Mouse (Mus musculus): ENCODE data around the gene Cpeb3. TPM values are rescaled to one million over a fixed set of nuclear protein-coding genes. Genes with fewer than 3 reads are reported as not detected.

Gene Cpeb3
- 86.5 and 93.6 TPM in 2 replicates for polyA plus RNA-seq (2012; rRNA removed)

GRCm38 (mm10) chr19:37208176-37208755, at the start of gene Cpeb3:
Gene Cpeb3 (minus strand): TSS chr19:37208601.
- peak within 1 kb of the TSS; percentile 96 for H3K27ac ChIP-seq (ENCODE audit: control insufficient read depth, insufficient read depth, low read depth, low read length)
- peaks cover 3% of the 10 kb centered on the region; the same call in 1 of the 2 replicates for H3K4me1 ChIP-seq (ENCODE audit: control insufficient read depth, insufficient read depth, low read length)
- no peaks in the 10 kb centered on the region for H3K27me3 ChIP-seq (ENCODE audit: control insufficient read depth, insufficient read depth, low read length)
- TF ChIP-seq POLR2A (IDR thresholded peaks at IDR 0.05; ENCODE audit: control insufficient read depth, low read depth, low read length) (no peak), CTCF (IDR thresholded peaks at IDR 0.05; ENCODE audit: control insufficient read depth, insufficient read depth, insufficient replicate concordance, low read depth, low read length) (no peak)
- H3K36me3 ChIP-seq (ENCODE audit: control insufficient read depth, insufficient read depth, low read length): no peaks in the 10 kb centered on the region
- H3K4me3 ChIP-seq (ENCODE audit: control insufficient read depth, low read depth, low read length): peak within 1 kb of the TSS; percentile 99

GRCm38 (mm10) chr19:37255321-37255720, 46.9 kb upstream of the Cpeb3 start:
- no peak overlapping the region for H3K27ac ChIP-seq (ENCODE audit: control insufficient read depth, insufficient read depth, low read depth, low read length)
- H3K4me1 ChIP-seq (ENCODE audit: control insufficient read depth, insufficient read depth, low read length): 0 out of 2 replicates have a peak, but pooled peaks cover 2% of the 10 kb centered on the region
- H3K36me3 ChIP-seq (ENCODE audit: control insufficient read depth, insufficient read depth, low read length): no peaks in the 10 kb centered on the region
- no peaks in the 10 kb centered on the region for H3K27me3 ChIP-seq (ENCODE audit: control insufficient read depth, insufficient read depth, low read length)
- TF ChIP-seq POLR2A (IDR thresholded peaks at IDR 0.05; ENCODE audit: control insufficient read depth, low read depth, low read length) (no peak), CTCF (IDR thresholded peaks at IDR 0.05; ENCODE audit: control insufficient read depth, insufficient read depth, insufficient replicate concordance, low read depth, low read length) (no peak)
- H3K4me3 ChIP-seq (ENCODE audit: control insufficient read depth, low read depth, low read length): no peak overlapping the region

- Histone ChIP-seq H3K27me3 (ENCODE audit: control insufficient read depth, insufficient read depth, low read length) (no peaks in the 10 kb centered on the region), H3K4me3 (ENCODE audit: control insufficient read depth, low read depth, low read length) (no peak overlapping the region), H3K36me3 (ENCODE audit: control insufficient read depth, insufficient read depth, low read length) (no peaks in the 10 kb centered on the region), H3K4me1 (ENCODE audit: control insufficient read depth, insufficient read depth, low read length) (0 out of 2 replicates have a peak, but pooled peaks cover 2% of the 10 kb centered on the region), H3K27ac (ENCODE audit: control insufficient read depth, insufficient read depth, low read depth, low read length) (no peak overlapping the region)
- no peak for TF ChIP-seq POLR2A (IDR thresholded peaks at IDR 0.05; ENCODE audit: control insufficient read depth, low read depth, low read length)
- TF ChIP-seq CTCF (IDR thresholded peaks at IDR 0.05; ENCODE audit: control insufficient read depth, insufficient read depth, insufficient replicate concordance, low read depth, low read length): no peak
Measured at GRCm38 (mm10) chr19:37252104-37252503, 43.7 kb upstream of the Cpeb3 start.

- no peak overlapping the region for H3K4me3 ChIP-seq (ENCODE audit: control insufficient read depth, low read depth, low read length)
- no peak for TF ChIP-seq POLR2A (IDR thresholded peaks at IDR 0.05; ENCODE audit: control insufficient read depth, low read depth, low read length)
- no peak for TF ChIP-seq CTCF (IDR thresholded peaks at IDR 0.05; ENCODE audit: control insufficient read depth, insufficient read depth, insufficient replicate concordance, low read depth, low read length)
- no peaks in the 10 kb centered on the region for H3K36me3 ChIP-seq (ENCODE audit: control insufficient read depth, insufficient read depth, low read length)
- 0 out of 2 replicates have a peak, but pooled peaks cover 2% of the 10 kb centered on the region for H3K4me1 ChIP-seq (ENCODE audit: control insufficient read depth, insufficient read depth, low read length)
- no peak overlapping the region for H3K27ac ChIP-seq (ENCODE audit: control insufficient read depth, insufficient read depth, low read depth, low read length)
- H3K27me3 ChIP-seq (ENCODE audit: control insufficient read depth, insufficient read depth, low read length): no peaks in the 10 kb centered on the region
Measured at GRCm38 (mm10) chr19:37248199-37248598, 39.8 kb upstream of the Cpeb3 start.

GRCm38 (mm10) chr19:37246859-37247258, 38.5 kb upstream of the Cpeb3 start:
- Histone ChIP-seq H3K27me3 (ENCODE audit: control insufficient read depth, insufficient read depth, low read length) (no peaks in the 10 kb centered on the region), H3K4me1 (ENCODE audit: control insufficient read depth, insufficient read depth, low read length) (no peaks in the 10 kb centered on the region)
- TF ChIP-seq POLR2A (IDR thresholded peaks at IDR 0.05; ENCODE audit: control insufficient read depth, low read depth, low read length) (no peak), CTCF (IDR thresholded peaks at IDR 0.05; ENCODE audit: control insufficient read depth, insufficient read depth, insufficient replicate concordance, low read depth, low read length) (no peak)

GRCm38 (mm10) chr19:37242707-37243106, 34.3 kb upstream of the Cpeb3 start:
- H3K36me3 ChIP-seq (ENCODE audit: control insufficient read depth, insufficient read depth, low read length): no peaks in the 10 kb centered on the region
- no peaks in the 10 kb centered on the region for H3K27me3 ChIP-seq (ENCODE audit: control insufficient read depth, insufficient read depth, low read length)
- no peak overlapping the region for H3K4me3 ChIP-seq (ENCODE audit: control insufficient read depth, low read depth, low read length)
- TF ChIP-seq POLR2A (IDR thresholded peaks at IDR 0.05; ENCODE audit: control insufficient read depth, low read depth, low read length) (no peak), CTCF (IDR thresholded peaks at IDR 0.05; ENCODE audit: control insufficient read depth, insufficient read depth, insufficient replicate concordance, low read depth, low read length) (no peak)
- no peak overlapping the region for H3K27ac ChIP-seq (ENCODE audit: control insufficient read depth, insufficient read depth, low read depth, low read length)
- H3K4me1 ChIP-seq (ENCODE audit: control insufficient read depth, insufficient read depth, low read length): peaks cover 6% of the 10 kb centered on the region; the same call in 1 of the 2 replicates

More at GRCm38 (mm10) chr19:37246859-37247258, 38.5 kb upstream of the Cpeb3 start:
- no peak overlapping the region for H3K4me3 ChIP-seq (ENCODE audit: control insufficient read depth, low read depth, low read length)
- H3K27ac ChIP-seq (ENCODE audit: control insufficient read depth, insufficient read depth, low read depth, low read length): no peak overlapping the region
- H3K36me3 ChIP-seq (ENCODE audit: control insufficient read depth, insufficient read depth, low read length): no peaks in the 10 kb centered on the region

GRCm38 (mm10) chr19:37241201-37241600, 32.8 kb upstream of the Cpeb3 start:
- Histone ChIP-seq H3K36me3 (ENCODE audit: control insufficient read depth, insufficient read depth, low read length) (no peaks in the 10 kb centered on the region), H3K27ac (ENCODE audit: control insufficient read depth, insufficient read depth, low read depth, low read length) (no peak overlapping the region), H3K4me1 (ENCODE audit: control insufficient read depth, insufficient read depth, low read length) (peaks cover 6% of the 10 kb centered on the region; the same call in 1 of the 2 replicates), H3K4me3 (ENCODE audit: control insufficient read depth, low read depth, low read length) (no peak overlapping the region), H3K27me3 (ENCODE audit: control insufficient read depth, insufficient read depth, low read length) (no peaks in the 10 kb centered on the region)
- no peak for TF ChIP-seq POLR2A (IDR thresholded peaks at IDR 0.05; ENCODE audit: control insufficient read depth, low read depth, low read length)
- no peak for TF ChIP-seq CTCF (IDR thresholded peaks at IDR 0.05; ENCODE audit: control insufficient read depth, insufficient read depth, insufficient replicate concordance, low read depth, low read length)
